Mouse (Mus musculus): ENCODE data around the gene Myo16. TPM values are rescaled to one million over a fixed set of nuclear protein-coding genes. Genes with fewer than 3 reads are reported as not detected.

The Myo16 gene
- polyA plus RNA-seq, 1 experiment: 0.02 TPM

- no peaks in the 10 kb centered on the region for H3K36me3 ChIP-seq (ENCODE audit: control insufficient read depth, insufficient read depth)
- no peaks in the 10 kb centered on the region for H3K27me3 ChIP-seq (ENCODE audit: control insufficient read depth, insufficient read depth, insufficient read length)
- H3K79me2 ChIP-seq (ENCODE audit: control insufficient read depth, insufficient read depth): no peaks in the 10 kb centered on the region
- TF ChIP-seq USF1 (IDR thresholded peaks at IDR 0.05; ENCODE audit: low read depth) (peak; percentile 95), MAX (IDR thresholded peaks at IDR 0.05) (peak; percentile 73), CEBPB (IDR thresholded peaks at IDR 0.05; ENCODE audit: low read depth) (no peak)
- H3K4me3 ChIP-seq (ENCODE audit: insufficient read depth, poor library complexity, severe bottlenecking): no peak overlapping the region
- H3K79me3 ChIP-seq (ENCODE audit: low read depth): no peaks in the 10 kb centered on the region
- H3ac ChIP-seq (ENCODE audit: control insufficient read depth, insufficient read length, low read depth): no peak overlapping the region
Measured at GRCm38 (mm10) chr8:10654922-10655518, 501.3 kb downstream of the Myo16 start.

DNA sequence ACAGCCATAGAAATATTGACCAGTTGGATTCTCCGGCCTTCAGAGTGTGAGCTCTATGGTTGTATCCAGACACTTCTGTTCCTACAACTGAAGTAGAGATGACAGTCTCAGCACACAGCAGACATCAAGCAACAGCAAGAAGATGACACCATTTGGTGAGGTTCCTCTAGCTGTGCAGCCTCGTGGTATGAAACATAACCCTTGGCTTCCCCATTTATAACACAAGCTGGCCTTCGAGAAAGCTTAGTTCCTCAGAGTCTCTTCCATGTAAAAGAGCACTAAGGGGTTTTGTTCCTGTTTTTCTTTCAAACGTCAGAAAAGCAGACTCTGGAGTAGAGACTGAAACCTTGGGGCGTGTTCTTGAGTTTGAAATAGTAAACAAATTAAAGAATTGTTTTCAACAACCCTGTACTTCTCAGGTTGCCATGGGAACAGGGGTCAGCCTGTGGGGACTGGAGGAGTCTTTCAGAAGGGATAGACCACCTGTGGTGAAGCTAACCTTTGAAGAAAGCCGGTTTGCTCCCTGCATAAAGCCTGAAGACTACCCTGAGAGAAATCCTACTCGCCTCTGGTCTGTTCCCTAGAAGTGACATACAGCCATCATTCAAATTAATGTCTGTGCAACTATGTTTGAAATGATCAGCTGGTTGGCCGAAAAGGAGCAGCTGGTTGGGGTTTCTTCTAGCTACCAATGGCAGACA, 510.2 kb downstream of the Myo16 start:
- Histone ChIP-seq H3K4me3 (ENCODE audit: insufficient read depth, poor library complexity, severe bottlenecking) (no peak overlapping the region), H3ac (ENCODE audit: control insufficient read depth, insufficient read length, low read depth) (no peak overlapping the region), H3K27me3 (ENCODE audit: control insufficient read depth, insufficient read depth, insufficient read length) (no peaks in the 10 kb centered on the region), H3K79me3 (ENCODE audit: low read depth) (no peaks in the 10 kb centered on the region), H3K36me3 (ENCODE audit: control insufficient read depth, insufficient read depth) (no peaks in the 10 kb centered on the region), H3K79me2 (ENCODE audit: control insufficient read depth, insufficient read depth) (no peaks in the 10 kb centered on the region)
- TF ChIP-seq CTCF (IDR thresholded peaks at IDR 0.05; ENCODE audit: control insufficient read depth, insufficient read depth, insufficient read length) (no peak), CEBPB (IDR thresholded peaks at IDR 0.05; ENCODE audit: low read depth) (no peak), MAX (IDR thresholded peaks at IDR 0.05) (no peak), MYOG (IDR thresholded peaks at IDR 0.05; ENCODE audit: control insufficient read depth, extremely low read depth, insufficient read length) (no peak), MYOD1 (IDR thresholded peaks at IDR 0.05; ENCODE audit: control insufficient read depth, insufficient read length, low read depth) (no peak)

- Histone ChIP-seq H3K4me3 (ENCODE audit: insufficient read depth, poor library complexity, severe bottlenecking) (no peak overlapping the region), H3K79me2 (ENCODE audit: control insufficient read depth, insufficient read depth) (no peaks in the 10 kb centered on the region), H3K27me3 (ENCODE audit: control insufficient read depth, insufficient read depth, insufficient read length) (no peaks in the 10 kb centered on the region), H3ac (ENCODE audit: control insufficient read depth, insufficient read length, low read depth) (no peak overlapping the region), H3K36me3 (ENCODE audit: control insufficient read depth, insufficient read depth) (no peaks in the 10 kb centered on the region), H3K79me3 (ENCODE audit: low read depth) (no peaks in the 10 kb centered on the region)
- TF ChIP-seq CEBPB (IDR thresholded peaks at IDR 0.05; ENCODE audit: low read depth): no peak
- no peak for TF ChIP-seq USF1 (IDR thresholded peaks at IDR 0.05; ENCODE audit: low read depth)
- TF ChIP-seq MYOD1 (IDR thresholded peaks at IDR 0.05; ENCODE audit: control insufficient read depth, insufficient read length, low read depth): peak; percentile 39
- TF ChIP-seq CTCF (IDR thresholded peaks at IDR 0.05; ENCODE audit: control insufficient read depth, insufficient read depth, insufficient read length): no peak
- peak; percentile 59 for TF ChIP-seq FOSL1 (IDR thresholded peaks at IDR 0.05; ENCODE audit: insufficient read depth, low read length, poor library complexity, severe bottlenecking)
- no peak for TF ChIP-seq MYOG (IDR thresholded peaks at IDR 0.05; ENCODE audit: control insufficient read depth, extremely low read depth, insufficient read length)
- peak; percentile 75 for TF ChIP-seq MAX (IDR thresholded peaks at IDR 0.05)
Measured at GRCm38 (mm10) chr8:10664861-10665543, 511.3 kb downstream of the Myo16 start.

- Histone ChIP-seq H3K27me3 (ENCODE audit: control insufficient read depth, insufficient read depth, insufficient read length) (no peaks in the 10 kb centered on the region), H3K79me3 (ENCODE audit: low read depth) (no peaks in the 10 kb centered on the region), H3K4me3 (ENCODE audit: insufficient read depth, poor library complexity, severe bottlenecking) (no peak overlapping the region), H3ac (ENCODE audit: control insufficient read depth, insufficient read length, low read depth) (peak overlapping the region; percentile 12), H3K79me2 (ENCODE audit: control insufficient read depth, insufficient read depth) (no peaks in the 10 kb centered on the region), H3K36me3 (ENCODE audit: control insufficient read depth, insufficient read depth) (no peaks in the 10 kb centered on the region)
- no peak for TF ChIP-seq MYOG (IDR thresholded peaks at IDR 0.05; ENCODE audit: control insufficient read depth, extremely low read depth, insufficient read length)
- TF ChIP-seq FOSL1 (IDR thresholded peaks at IDR 0.05; ENCODE audit: insufficient read depth, low read length, poor library complexity, severe bottlenecking): no peak
- TF ChIP-seq CEBPB (IDR thresholded peaks at IDR 0.05; ENCODE audit: low read depth): no peak
- no peak for TF ChIP-seq MYOD1 (IDR thresholded peaks at IDR 0.05; ENCODE audit: control insufficient read depth, insufficient read length, low read depth)
- TF ChIP-seq CTCF (IDR thresholded peaks at IDR 0.05; ENCODE audit: control insufficient read depth, insufficient read depth, insufficient read length): no peak
- no peak for TF ChIP-seq MAX (IDR thresholded peaks at IDR 0.05)
- no peak for TF ChIP-seq USF1 (IDR thresholded peaks at IDR 0.05; ENCODE audit: low read depth)
Measured at GRCm38 (mm10) chr8:10665821-10666283, 512.1 kb downstream of the Myo16 start.

DNA sequence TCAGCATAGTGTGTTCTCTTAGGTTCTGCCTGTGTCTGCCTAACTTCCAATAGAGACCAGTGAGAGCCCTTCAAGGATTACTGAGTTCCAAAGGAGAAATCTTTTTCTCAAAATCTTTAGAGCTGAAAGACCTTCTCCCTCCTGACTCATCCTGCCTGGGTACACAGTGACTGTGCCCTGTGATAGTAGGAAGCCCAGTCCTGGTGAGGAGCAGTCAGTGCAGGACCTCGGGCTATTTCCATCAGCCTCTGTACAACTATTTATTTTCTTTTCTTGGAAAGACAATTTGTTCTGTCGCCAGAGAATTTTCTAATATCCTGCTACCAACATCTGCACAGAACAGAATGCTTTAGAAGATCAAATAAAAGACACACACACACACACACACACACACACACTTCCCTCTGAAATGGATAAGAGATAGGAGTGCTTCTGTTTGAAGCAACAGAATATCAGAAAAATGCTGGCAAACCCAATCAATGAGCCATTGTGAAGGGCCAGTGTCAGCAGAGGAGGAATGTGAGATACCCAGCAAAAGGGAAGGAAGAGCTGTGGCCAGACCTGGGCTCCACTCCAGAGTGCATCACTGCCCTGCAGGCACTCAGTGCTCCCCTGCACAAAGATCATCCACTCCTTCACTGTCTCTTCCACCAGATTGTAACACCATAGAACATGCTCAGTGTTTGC, 518.3 kb downstream of the Myo16 start:
- Histone ChIP-seq H3K79me3 (ENCODE audit: low read depth) (no peaks in the 10 kb centered on the region), H3K36me3 (ENCODE audit: control insufficient read depth, insufficient read depth) (no peaks in the 10 kb centered on the region), H3ac (ENCODE audit: control insufficient read depth, insufficient read length, low read depth) (no peak overlapping the region), H3K27me3 (ENCODE audit: control insufficient read depth, insufficient read depth, insufficient read length) (no peaks in the 10 kb centered on the region), H3K79me2 (ENCODE audit: control insufficient read depth, insufficient read depth) (no peaks in the 10 kb centered on the region), H3K4me3 (ENCODE audit: insufficient read depth, poor library complexity, severe bottlenecking) (no peak overlapping the region)
- TF ChIP-seq MAX (IDR thresholded peaks at IDR 0.05) (no peak), MYOD1 (IDR thresholded peaks at IDR 0.05; ENCODE audit: control insufficient read depth, insufficient read length, low read depth) (no peak), MYOG (IDR thresholded peaks at IDR 0.05; ENCODE audit: control insufficient read depth, extremely low read depth, insufficient read length) (no peak), CTCF (IDR thresholded peaks at IDR 0.05; ENCODE audit: control insufficient read depth, insufficient read depth, insufficient read length) (no peak), FOSL1 (IDR thresholded peaks at IDR 0.05; ENCODE audit: insufficient read depth, low read length, poor library complexity, severe bottlenecking) (no peak), USF1 (IDR thresholded peaks at IDR 0.05; ENCODE audit: low read depth) (no peak), CEBPB (IDR thresholded peaks at IDR 0.05; ENCODE audit: low read depth) (no peak)

Measured in C2C12 (cell line).